Mouse (Mus musculus): ENCODE data around the gene Fam110c.

DNA sequence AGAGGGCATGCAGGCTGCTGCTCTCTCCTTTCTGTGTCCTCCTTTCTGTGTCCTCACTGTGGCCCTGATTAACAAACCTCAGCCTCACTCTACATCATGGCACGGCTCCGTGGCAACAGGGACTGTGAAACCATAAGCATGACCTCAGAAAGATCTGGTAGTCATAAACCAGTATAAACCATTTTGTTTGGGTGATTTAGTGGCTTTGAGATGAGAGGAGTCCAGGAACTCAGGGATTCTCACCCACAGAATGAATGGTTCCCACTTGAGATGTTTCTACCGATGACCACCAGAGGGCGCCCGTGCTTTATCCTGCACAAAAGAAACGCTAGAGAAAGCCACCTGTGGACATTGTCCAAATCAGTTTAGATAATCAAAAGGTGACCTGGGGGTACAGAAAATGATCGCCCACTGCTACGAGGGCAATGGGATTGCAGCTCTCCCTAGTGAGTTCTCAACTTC, 42.4 kb downstream of the Fam110c start:
- TF ChIP-seq FLI1 (IDR thresholded peaks at IDR 0.05; ENCODE audit: low read length): no peak
- no peak for TF ChIP-seq GATA1 (IDR thresholded peaks at IDR 0.05; ENCODE audit: borderline replicate concordance, low read length)
